Comparison of ENCODE assay signal across 9 mouse cellular contexts in genomic region chr12:88800990-88801655, GRCm38 (mm10).
DNase-seq lines count a peak whose midpoint lies in the region; ATAC-seq and TF ChIP-seq lines count a peak whose summit lies in the region.
"Had no signal": no experiment of that assay in that cellular context is flagged by ENCODE, and none has a peak within 500 bp of the region (broad histone marks: within the 10 kb centered on the region; RNA-seq: fewer than 3 reads in every experiment).

No protein-coding gene starts in this region.

- no peak overlapping the region for H3K4me3 ChIP-seq in lung, embryonic 14.5 days (ENCODE audit: low read depth, low read length)
- no peak overlapping the region for H3K4me3 ChIP-seq in hindbrain, embryonic 10.5 days
- H3K4me3 ChIP-seq in neural tube, embryonic 14.5 days (ENCODE audit: low read depth, low read length), result no peak overlapping the region
- H3K4me3 ChIP-seq: liver, embryonic 15.5 days had no signal

- no peaks in the 10 kb centered on the region for H3K9me3 ChIP-seq in lung, embryonic 14.5 days (ENCODE audit: low read depth, low read length)
- H3K9me3 ChIP-seq in hindbrain, embryonic 10.5 days, result no peaks in the 10 kb centered on the region
- no peaks in the 10 kb centered on the region for H3K9me3 ChIP-seq in neural tube, embryonic 14.5 days (ENCODE audit: control insufficient read depth, low read length)
- H3K9me3 ChIP-seq: liver, embryonic 15.5 days had no signal

- H3K9ac ChIP-seq in lung, embryonic 14.5 days, result no peak overlapping the region
- no peak overlapping the region for H3K9ac ChIP-seq in neural tube, embryonic 14.5 days (replicated peaks; ENCODE audit: low read depth, low read length)
- H3K9ac ChIP-seq: liver, embryonic 15.5 days had no signal

- peak; percentile 56; the same call in 1 of the 2 replicates for ATAC-seq in lung, embryonic 14.5 days (ENCODE audit: insufficient read depth)
- ATAC-seq in neural tube, embryonic 14.5 days (ENCODE audit: low read depth), result peak; percentile 90

- 22% methylated on average over 6 of the region's 6 CpGs for WGBS in lung, embryonic 14.5 days
- 15% methylated on average over 6 of the region's 6 CpGs for WGBS in hindbrain, embryonic 10.5 days
- 9% methylated on average over 6 of the region's 6 CpGs for whole genome bisulfite sequencing in neural tube, embryonic 14.5 days

- peak; percentile 28 to 44 for DNase-seq in frontal cortex, postnatal 14 days (ENCODE audit: low spot score in 2 of 2)
- DNase-seq in frontal cortex, postnatal 36 days (ENCODE audit: low spot score in 2 of 2), result no peak
- DNase-seq in lung, embryonic 14.5 days, result peak; percentile 30
- DNase-seq in lung, adult 18-20 months, result no peak
- DNase-seq in hindbrain, embryonic 10.5 days (ENCODE audit: low spot score), result peak; percentile 53
- no peak for DNase-seq in thymus, postnatal 10 days (ENCODE audit: low spot score in 2 of 2)
- DNase-seq in heart, adult 9 months (ENCODE audit: low spot score in 2 of 2), result no peak

- no peak for TF ChIP-seq CTCF in lung, embryonic 14.5 days (IDR thresholded peaks at IDR 0.05; ENCODE audit: low read depth)

- no peaks in the 10 kb centered on the region for H3K27me3 ChIP-seq in lung, embryonic 14.5 days (ENCODE audit: insufficient read depth, low read length)
- H3K27me3 ChIP-seq in hindbrain, embryonic 10.5 days (ENCODE audit: insufficient read depth, poor library complexity, severe bottlenecking), result no peaks in the 10 kb centered on the region
- H3K27me3 ChIP-seq in neural tube, embryonic 14.5 days (ENCODE audit: control insufficient read depth, insufficient read depth, low read length), result no peaks in the 10 kb centered on the region
- H3K27me3 ChIP-seq: liver, embryonic 15.5 days had no signal

- no peak overlapping the region for H3K4me2 ChIP-seq in lung, embryonic 14.5 days
- H3K4me2 ChIP-seq in neural tube, embryonic 14.5 days (ENCODE audit: low read depth, low read length), result peak overlapping the region; percentile 0; the same call in 1 of the 2 replicates
- H3K4me2 ChIP-seq: liver, embryonic 15.5 days had no signal

- no peaks in the 10 kb centered on the region for H3K36me3 ChIP-seq in lung, embryonic 14.5 days (ENCODE audit: insufficient read depth)
- no peaks in the 10 kb centered on the region for H3K36me3 ChIP-seq in hindbrain, embryonic 10.5 days
- H3K36me3 ChIP-seq in neural tube, embryonic 14.5 days (ENCODE audit: control insufficient read depth, insufficient read depth, low read length), result no peaks in the 10 kb centered on the region
- H3K36me3 ChIP-seq: liver, embryonic 15.5 days had no signal

- H3K27ac ChIP-seq in lung, embryonic 14.5 days (ENCODE audit: low read depth), result no peak overlapping the region
- peak overlapping the region; percentile 83 for H3K27ac ChIP-seq in hindbrain, embryonic 10.5 days
- H3K27ac ChIP-seq in neural tube, embryonic 14.5 days (ENCODE audit: low read depth, low read length), result peak overlapping the region; percentile 60
- H3K27ac ChIP-seq: liver, embryonic 15.5 days had no signal

- H3K4me1 ChIP-seq in lung, embryonic 14.5 days (ENCODE audit: insufficient read depth), result peaks cover 4% of the 10 kb centered on the region; the same call in 1 of the 2 replicates
- H3K4me1 ChIP-seq in hindbrain, embryonic 10.5 days (replicated peaks), result peaks cover 21% of the 10 kb centered on the region
- peaks cover 12% of the 10 kb centered on the region for H3K4me1 ChIP-seq in neural tube, embryonic 14.5 days (ENCODE audit: control insufficient read depth, insufficient read depth, low read length)
- H3K4me1 ChIP-seq: liver, embryonic 15.5 days had no signal

Comparison
In these comparisons a context has a peak if more than half of its experiments do, and no peak if none do; other contexts are left out.
1. DNase-seq: peak in frontal cortex, postnatal 14 days (2 of 2), lung, embryonic 14.5 days (single experiment) and hindbrain, embryonic 10.5 days (single experiment); none in frontal cortex, postnatal 36 days (0 of 2), lung, adult 18-20 months (0 of 2), thymus, postnatal 10 days (0 of 2) and heart, adult 9 months (0 of 2).